Mouse (Mus musculus): ENCODE results near the gene Zfp759. TPM values are rescaled to one million over a fixed set of nuclear protein-coding genes. Genes with fewer than 3 reads are reported as not detected.
"Not testable (repeated sequence)": the region's sequence is repeated elsewhere in the genome, so short reads cannot be mapped to it uniquely, and the experiment has no call there.

Gene Zfp759
- total and polyA plus RNA-seq, 3 experiments = 0.24 to 16.3 (median 12.0) TPM

GRCm38 (mm10) chr13:67097876-67098275, 23.6 kb upstream of the Zfp759 start, which contains the start of gene Zfp708:
Gene Zfp708, minus strand, starts transcription at chr13:67097976.
- Histone ChIP-seq H3K4me1 (ENCODE audit: insufficient read depth, low read depth, low read length) (peaks cover 3% of the 10 kb centered on the region; the same call in 1 of the 2 replicates), H3K4me3 (ENCODE audit: low read depth, low read length) (no peak within 1 kb of the TSS), H3K9me3 (replicated peaks) (no peaks in the 10 kb centered on the region), H3K36me3 (replicated peaks) (peaks cover 23% of the 10 kb centered on the region), H3K27me3 (ENCODE audit: insufficient read depth, low read length) (no peaks in the 10 kb centered on the region)
- TF ChIP-seq POLR2AphosphoS5 (IDR thresholded peaks at IDR 0.05; ENCODE audit: insufficient replicate concordance, low read depth, low read length) (no peak), GATA2 (IDR thresholded peaks at IDR 0.05; ENCODE audit: borderline replicate concordance, low read depth, low read length) (no peak), TAL1 (conservative IDR thresholded peaks at IDR 0.05; ENCODE audit: low read depth, low read length) (no peak), CTCF (IDR thresholded peaks at IDR 0.05; ENCODE audit: low read depth, low read length) (no peak), GATA1 (IDR thresholded peaks at IDR 0.05; ENCODE audit: borderline replicate concordance, low read length) (no peak)
- DNase-seq (ENCODE audit: low spot score) (no peak), ATAC-seq (ENCODE audit: extremely low read depth, insufficient number of reproducible peaks, low FRiP score, poor library complexity, severe bottlenecking) (no peak)

- DNase-seq (ENCODE audit: low spot score) (no peak), ATAC-seq (ENCODE audit: extremely low read depth, insufficient number of reproducible peaks, low FRiP score, poor library complexity, severe bottlenecking) (no peak)
- peaks cover 15% of the 10 kb centered on the region for H3K36me3 ChIP-seq (replicated peaks)
- H3K4me3 ChIP-seq (ENCODE audit: low read depth, low read length) = peak overlapping the region; percentile 77
- H3K9me3 ChIP-seq (replicated peaks) = no peaks in the 10 kb centered on the region
- no peaks in the 10 kb centered on the region; the same call in 1 of the 2 replicates for H3K27me3 ChIP-seq (ENCODE audit: insufficient read depth, low read length)
- TF ChIP-seq TAL1 (conservative IDR thresholded peaks at IDR 0.05; ENCODE audit: low read depth, low read length) = no peak
- TF ChIP-seq CTCF (IDR thresholded peaks at IDR 0.05; ENCODE audit: low read depth, low read length) = no peak
- no peak for TF ChIP-seq POLR2AphosphoS5 (IDR thresholded peaks at IDR 0.05; ENCODE audit: insufficient replicate concordance, low read depth, low read length)
- no peak for TF ChIP-seq GATA2 (IDR thresholded peaks at IDR 0.05; ENCODE audit: borderline replicate concordance, low read depth, low read length)
- TF ChIP-seq GATA1 (IDR thresholded peaks at IDR 0.05; ENCODE audit: borderline replicate concordance, low read length) = no peak
- peaks cover 20% of the 10 kb centered on the region for H3K4me1 ChIP-seq (ENCODE audit: insufficient read depth, low read depth, low read length)
These were observed 13.8 kb upstream of the Zfp759 start for GRCm38 (mm10) chr13:67107681-67108080.

- ATAC-seq (ENCODE audit: extremely low read depth, insufficient number of reproducible peaks, low FRiP score, poor library complexity, severe bottlenecking) = peak; percentile 92
- TF ChIP-seq CTCF (IDR thresholded peaks at IDR 0.05; ENCODE audit: low read depth, low read length) (peak; percentile 81), GATA2 (IDR thresholded peaks at IDR 0.05; ENCODE audit: borderline replicate concordance, low read depth, low read length) (no peak), GATA1 (IDR thresholded peaks at IDR 0.05; ENCODE audit: borderline replicate concordance, low read length) (no peak), POLR2AphosphoS5 (IDR thresholded peaks at IDR 0.05; ENCODE audit: insufficient replicate concordance, low read depth, low read length) (no peak), TAL1 (conservative IDR thresholded peaks at IDR 0.05; ENCODE audit: low read depth, low read length) (no peak)
These were observed 13.2 kb upstream of the Zfp759 start, which contains the start of gene Gm28557 for GRCm38 (mm10) chr13:67108194-67108820. Gene Gm28557, minus strand, starts transcription at chr13:67108604.

GRCm38 (mm10) chr13:67108821-67109206, 12.6 kb upstream of the Zfp759 start:
- H3K9me3 ChIP-seq (replicated peaks) = no peaks in the 10 kb centered on the region
- DNase-seq (ENCODE audit: low spot score) (peak; percentile 17), ATAC-seq (ENCODE audit: extremely low read depth, insufficient number of reproducible peaks, low FRiP score, poor library complexity, severe bottlenecking) (peak; percentile 55)
- no peaks in the 10 kb centered on the region; the same call in 1 of the 2 replicates for H3K27me3 ChIP-seq (ENCODE audit: insufficient read depth, low read length)
- peaks cover 15% of the 10 kb centered on the region for H3K36me3 ChIP-seq (replicated peaks)
- peaks cover 24% of the 10 kb centered on the region for H3K4me1 ChIP-seq (ENCODE audit: insufficient read depth, low read depth, low read length)
- peak overlapping the region; percentile 77 for H3K4me3 ChIP-seq (ENCODE audit: low read depth, low read length)
- TF ChIP-seq CTCF (IDR thresholded peaks at IDR 0.05; ENCODE audit: low read depth, low read length) (no peak), POLR2AphosphoS5 (IDR thresholded peaks at IDR 0.05; ENCODE audit: insufficient replicate concordance, low read depth, low read length) (no peak), GATA1 (IDR thresholded peaks at IDR 0.05; ENCODE audit: borderline replicate concordance, low read length) (no peak)

More at GRCm38 (mm10) chr13:67108194-67108820, 13.2 kb upstream of the Zfp759 start, which contains the start of gene Gm28557:
- Histone ChIP-seq H3K4me3 (ENCODE audit: low read depth, low read length) (peak within 1 kb of the TSS; percentile 77), H3K36me3 (replicated peaks) (peaks cover 15% of the 10 kb centered on the region), H3K4me1 (ENCODE audit: insufficient read depth, low read depth, low read length) (peaks cover 22% of the 10 kb centered on the region), H3K9me3 (replicated peaks) (no peaks in the 10 kb centered on the region), H3K27me3 (ENCODE audit: insufficient read depth, low read length) (no peaks in the 10 kb centered on the region; the same call in 1 of the 2 replicates)
- DNase-seq (ENCODE audit: low spot score) = peak; percentile 70

- TF ChIP-seq GATA2 (IDR thresholded peaks at IDR 0.05; ENCODE audit: borderline replicate concordance, low read depth, low read length) (no peak), POLR2AphosphoS5 (IDR thresholded peaks at IDR 0.05; ENCODE audit: insufficient replicate concordance, low read depth, low read length) (no peak), CTCF (IDR thresholded peaks at IDR 0.05; ENCODE audit: low read depth, low read length) (no peak), GATA1 (IDR thresholded peaks at IDR 0.05; ENCODE audit: borderline replicate concordance, low read length) (no peak), TAL1 (conservative IDR thresholded peaks at IDR 0.05; ENCODE audit: low read depth, low read length) (no peak)
- peaks cover 26% of the 10 kb centered on the region for H3K4me1 ChIP-seq (ENCODE audit: insufficient read depth, low read depth, low read length)
- H3K27me3 ChIP-seq (ENCODE audit: insufficient read depth, low read length) = no peaks in the 10 kb centered on the region; the same call in 1 of the 2 replicates
- no peaks in the 10 kb centered on the region for H3K36me3 ChIP-seq (replicated peaks)
- ATAC-seq (ENCODE audit: extremely low read depth, insufficient number of reproducible peaks, low FRiP score, poor library complexity, severe bottlenecking) = no peak
- H3K9me3 ChIP-seq (replicated peaks) = no peaks in the 10 kb centered on the region
- no peak overlapping the region for H3K4me3 ChIP-seq (ENCODE audit: low read depth, low read length)
- DNase-seq (ENCODE audit: low spot score) = no peak
These were observed 9.4 kb upstream of the Zfp759 start for GRCm38 (mm10) chr13:67112096-67112495.

GRCm38 (mm10) chr13:67113287-67113686, 8.2 kb upstream of the Zfp759 start:
- no peaks in the 10 kb centered on the region for H3K9me3 ChIP-seq (replicated peaks)
- H3K36me3 ChIP-seq (replicated peaks) = no peaks in the 10 kb centered on the region
- ATAC-seq (ENCODE audit: extremely low read depth, insufficient number of reproducible peaks, low FRiP score, poor library complexity, severe bottlenecking) (no peak), DNase-seq (ENCODE audit: low spot score) (no peak)
- no peak overlapping the region for H3K4me3 ChIP-seq (ENCODE audit: low read depth, low read length)
- no peaks in the 10 kb centered on the region; the same call in 1 of the 2 replicates for H3K27me3 ChIP-seq (ENCODE audit: insufficient read depth, low read length)
- H3K4me1 ChIP-seq (ENCODE audit: insufficient read depth, low read depth, low read length) = peaks cover 16% of the 10 kb centered on the region
- TF ChIP-seq POLR2AphosphoS5 (IDR thresholded peaks at IDR 0.05; ENCODE audit: insufficient replicate concordance, low read depth, low read length) (no peak), GATA1 (IDR thresholded peaks at IDR 0.05; ENCODE audit: borderline replicate concordance, low read length) (no peak), CTCF (IDR thresholded peaks at IDR 0.05; ENCODE audit: low read depth, low read length) (no peak), GATA2 (IDR thresholded peaks at IDR 0.05; ENCODE audit: borderline replicate concordance, low read depth, low read length) (no peak), TAL1 (conservative IDR thresholded peaks at IDR 0.05; ENCODE audit: low read depth, low read length) (no peak)

GRCm38 (mm10) chr13:67116163-67116562, 5.3 kb upstream of the Zfp759 start, which contains the start of gene Rslcan18:
Gene Rslcan18, minus strand, starts transcription at chr13:67116263.
- H3K36me3 ChIP-seq (replicated peaks); H3K27me3 ChIP-seq (ENCODE audit: insufficient read depth, low read length); H3K9me3 ChIP-seq (replicated peaks); ATAC-seq (ENCODE audit: extremely low read depth, insufficient number of reproducible peaks, low FRiP score, poor library complexity, severe bottlenecking); DNase-seq (ENCODE audit: low spot score); H3K4me3 ChIP-seq (ENCODE audit: low read depth, low read length): not testable (repeated sequence)
- peaks cover 12% of the 10 kb centered on the region for H3K4me1 ChIP-seq (ENCODE audit: insufficient read depth, low read depth, low read length)

Measured in G1E (cell line).